Mouse (Mus musculus) 3T3-L1 (cell line): ENCODE measurements around the gene Slc4a1.
"Not testable (repeated sequence)": the region's sequence is repeated elsewhere in the genome, so short reads cannot be mapped to it uniquely, and the experiment has no call there.

Experiments used
- DNase-seq: peaks from one replicate; pipeline ENCODE4 v3.0.0-alpha.2; 2015; ENCODE audit warnings: low read depth, low spot score

The Slc4a1 gene

DNA sequence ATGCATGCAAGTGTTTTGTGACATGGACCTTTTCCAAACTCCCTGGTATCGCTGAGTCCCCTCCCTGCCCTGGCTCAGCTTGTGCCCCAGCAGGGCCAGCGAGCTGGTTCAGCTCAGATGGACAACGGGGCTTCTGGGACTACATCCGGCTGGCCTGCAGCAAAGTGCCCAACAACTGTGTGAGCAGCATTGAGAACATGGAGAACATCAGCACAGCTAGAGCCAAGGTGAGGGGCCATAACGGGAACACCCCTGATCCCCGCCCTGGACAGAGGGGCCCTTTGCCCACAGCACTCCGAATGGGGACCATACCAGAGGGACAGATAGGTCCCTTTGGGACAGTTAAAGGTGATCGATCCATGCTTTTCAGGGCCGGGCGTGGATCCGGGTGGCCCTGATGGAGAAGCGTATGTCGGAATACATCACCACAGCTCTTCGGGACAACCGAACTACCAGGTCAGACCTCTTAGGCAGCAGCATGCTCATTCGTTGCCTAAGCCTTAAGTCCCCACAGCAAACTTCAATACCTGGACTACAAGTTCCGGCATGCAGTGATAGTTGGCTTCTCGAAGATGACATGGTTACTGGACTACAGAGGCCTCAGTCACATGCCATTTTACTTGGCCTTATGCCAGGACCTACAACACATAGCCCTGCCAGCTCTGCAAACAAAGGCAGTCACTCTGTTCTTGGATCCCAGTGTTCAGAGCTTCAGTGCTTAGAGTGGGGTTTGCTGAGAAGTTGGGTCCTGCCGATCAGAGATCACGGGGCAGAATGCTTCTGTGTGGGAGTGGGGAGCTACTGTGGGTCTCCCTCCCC, 32.2 kb upstream of the Slc4a1 start:
- no peak for DNase-seq

DNA sequence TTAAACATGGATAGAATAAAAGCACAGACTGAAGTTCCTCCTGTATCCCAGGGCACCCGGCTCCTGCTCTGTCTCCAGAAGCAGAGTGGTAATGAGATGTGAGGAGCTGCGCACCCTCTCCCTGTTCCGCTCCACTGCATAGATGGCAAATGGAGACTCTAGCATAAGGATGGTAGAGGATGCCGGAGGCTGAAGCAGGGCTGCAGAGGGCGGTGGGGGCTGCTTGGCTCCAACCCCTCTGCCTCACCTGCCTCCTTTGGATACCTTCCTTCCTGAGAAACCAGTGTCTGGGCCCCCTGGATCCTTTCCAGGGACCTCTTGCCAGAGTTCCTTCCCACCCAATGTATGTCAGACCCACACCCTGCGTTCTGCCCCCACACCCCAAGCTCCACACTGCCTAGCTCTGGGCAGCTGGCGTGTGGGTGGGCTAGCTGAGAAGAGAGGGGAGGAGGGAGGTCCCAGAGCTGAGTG, 30.7 kb upstream of the Slc4a1 start:
- no peak for DNase-seq

DNA sequence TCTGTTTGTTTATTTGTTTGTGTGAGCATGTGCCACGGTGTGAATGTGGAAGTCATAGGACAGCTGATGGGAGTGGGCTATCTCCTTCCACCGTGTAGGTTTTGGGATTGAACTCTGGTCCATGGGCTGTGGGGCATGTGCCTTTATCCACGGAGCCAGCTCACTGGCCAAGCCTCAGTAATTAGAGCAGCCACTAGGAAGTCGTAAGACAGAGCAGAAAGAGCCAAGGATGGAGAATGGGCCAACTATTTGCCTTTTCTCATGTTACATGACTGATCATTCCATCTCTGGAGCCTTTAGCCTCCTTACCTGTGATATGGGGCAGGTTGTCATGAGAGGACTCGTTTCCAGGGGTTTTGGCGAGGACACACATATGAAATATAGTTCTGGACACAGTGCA, 30.3 kb upstream of the Slc4a1 start:
- DNase-seq, result no peak

DNA sequence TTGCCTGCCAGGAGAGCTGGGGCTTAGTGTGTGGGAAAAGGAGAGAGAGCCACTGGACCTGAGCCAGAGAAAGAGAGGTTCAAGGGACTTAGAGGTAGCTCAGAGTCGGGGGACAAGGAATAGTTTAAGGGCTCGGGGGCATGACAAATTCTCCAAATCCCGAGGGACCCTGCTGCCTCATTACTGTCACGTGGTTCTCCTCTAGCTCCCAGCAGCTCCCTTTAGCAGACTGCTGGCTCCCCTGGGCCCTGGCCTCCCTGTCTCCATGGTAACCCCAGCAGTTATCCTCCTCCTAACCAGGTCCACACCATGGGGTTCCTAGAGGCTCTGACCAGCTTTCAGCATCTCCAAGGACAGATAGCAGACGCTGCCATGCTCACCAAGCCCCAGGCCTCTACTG, 29.2 kb upstream of the Slc4a1 start:
- no peak for DNase-seq

DNA sequence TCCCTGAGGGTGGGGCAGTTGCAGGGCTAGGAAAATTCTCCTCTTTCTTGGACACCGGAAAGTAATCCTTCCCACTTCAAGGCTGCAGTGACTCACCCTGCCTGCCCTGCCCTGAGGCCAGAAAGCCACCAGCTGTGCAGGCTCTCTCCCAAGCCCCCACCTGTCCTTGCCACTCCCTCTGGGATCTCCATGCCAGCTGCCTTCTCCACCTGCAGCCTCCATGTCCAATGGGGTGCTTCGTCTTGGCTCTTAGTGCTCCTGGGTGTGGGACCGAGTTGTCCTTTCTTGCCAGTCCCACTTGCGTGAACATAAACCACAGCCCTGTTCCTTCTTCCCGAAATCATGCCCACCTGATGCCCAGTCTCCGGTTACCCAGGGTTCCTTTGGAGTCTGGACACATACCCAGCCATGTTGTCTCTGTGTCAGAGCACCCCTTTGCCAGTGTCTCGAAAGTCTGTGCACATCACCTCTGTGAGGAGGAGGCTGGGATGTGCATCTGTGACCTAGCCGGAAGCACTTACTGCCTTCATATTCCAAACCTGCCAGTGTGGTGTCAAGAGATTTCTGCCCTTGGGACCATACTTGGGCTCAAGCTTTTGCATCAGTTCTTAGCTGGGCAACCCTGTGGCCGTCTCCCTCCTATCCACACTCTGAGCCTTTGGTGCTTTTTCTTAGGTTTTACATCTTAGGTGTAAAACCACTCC, 28.6 kb upstream of the Slc4a1 start:
- DNase-seq, result peak; percentile 79

DNA sequence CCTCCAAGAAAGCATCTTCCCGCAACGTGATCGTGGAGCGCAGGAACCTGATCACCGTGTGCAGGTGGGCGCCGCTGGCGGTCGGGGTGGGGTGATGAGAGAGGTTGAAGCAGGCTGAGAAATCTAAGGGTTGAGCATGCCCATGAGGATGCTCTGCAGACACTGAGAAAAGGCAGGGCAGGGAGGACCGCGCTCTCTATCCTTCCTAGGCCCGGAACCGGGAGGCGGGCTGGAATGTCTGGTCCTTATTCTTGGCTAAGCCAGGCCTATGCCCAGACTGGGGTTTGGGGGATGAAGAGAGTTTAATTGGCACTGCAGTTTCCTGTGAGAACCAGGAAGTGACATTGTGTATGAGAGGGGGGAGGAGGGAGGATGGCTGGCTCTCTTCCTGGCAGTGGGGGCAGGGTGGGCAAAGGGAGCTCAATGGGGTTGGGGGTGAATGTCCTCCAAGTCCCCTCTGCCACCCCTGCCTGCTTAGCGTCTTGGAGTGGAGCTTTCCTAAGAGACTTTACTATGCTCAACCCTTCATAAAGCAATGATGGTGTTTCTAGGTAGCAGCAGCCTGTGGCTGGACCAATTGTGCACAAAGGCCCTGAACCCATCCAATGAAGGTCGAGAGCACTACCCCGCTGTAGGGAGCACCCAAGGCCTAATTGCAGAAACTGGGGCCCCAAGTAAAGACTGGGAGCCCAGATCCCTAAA, 27.9 kb upstream of the Slc4a1 start:
- DNase-seq, result no peak

DNA sequence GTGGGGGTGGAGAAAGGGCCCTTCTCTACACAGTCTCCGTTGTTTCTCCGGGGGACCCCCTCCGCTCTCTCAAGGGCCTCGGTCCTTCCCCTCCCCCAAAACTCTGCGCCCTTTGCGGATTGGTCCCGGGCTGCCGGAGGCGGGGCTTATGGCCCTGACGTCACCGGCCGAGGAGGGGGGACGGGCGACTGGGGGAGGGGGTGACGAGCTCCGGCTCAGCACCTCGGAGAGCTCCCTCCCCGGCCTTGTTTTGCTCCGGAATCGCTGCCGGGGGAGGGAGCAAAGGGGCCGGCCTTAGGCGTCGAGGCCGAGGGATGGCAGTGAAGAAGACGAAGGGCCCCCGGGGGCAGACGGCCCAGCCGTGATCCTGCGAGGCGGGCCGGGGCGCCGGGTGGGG, 27.2 kb upstream of the Slc4a1 start, which contains the start of gene Rundc3a:
Rundc3a (plus strand) TSS at position 166 of the 397 bp plus-strand sequence.
- no peak for DNase-seq

DNA sequence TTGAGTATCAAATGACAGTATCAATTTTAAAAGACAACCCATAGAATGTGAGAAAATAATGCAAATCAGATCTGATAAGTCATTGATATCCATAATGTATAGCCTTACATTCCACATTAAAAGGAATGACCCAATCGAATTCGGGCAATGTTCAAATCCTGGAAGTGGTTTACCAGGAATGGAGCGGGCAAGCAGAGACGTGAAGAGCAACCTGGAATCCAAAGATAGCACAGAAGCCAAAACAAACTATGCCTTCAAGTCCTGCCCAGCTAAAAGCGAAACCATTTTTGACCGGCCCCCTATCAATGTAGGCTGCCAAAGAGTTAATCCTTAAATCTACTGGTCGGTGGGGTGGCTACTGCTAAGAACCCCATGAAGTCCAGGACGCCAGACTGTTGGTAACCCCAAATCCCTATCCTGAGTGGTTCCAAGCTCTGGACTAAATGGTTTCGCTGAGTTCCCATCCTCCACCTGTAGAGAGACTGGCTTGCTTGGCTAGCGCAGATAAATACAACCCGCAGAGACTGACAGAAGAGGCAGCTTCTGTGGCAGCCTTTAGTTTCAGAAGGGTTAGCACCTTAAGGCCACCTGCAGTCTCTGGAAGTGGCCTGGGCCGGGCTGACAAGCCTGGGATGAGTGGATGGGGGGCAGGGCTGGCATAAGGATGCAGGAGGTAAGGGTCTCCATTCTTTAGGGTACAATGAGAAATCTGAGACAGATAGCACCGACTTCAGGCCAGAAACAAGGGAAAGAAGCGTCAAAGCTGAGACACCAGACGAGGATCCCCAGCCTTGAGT, 26.6 kb upstream of the Slc4a1 start:
- no peak for DNase-seq

DNA sequence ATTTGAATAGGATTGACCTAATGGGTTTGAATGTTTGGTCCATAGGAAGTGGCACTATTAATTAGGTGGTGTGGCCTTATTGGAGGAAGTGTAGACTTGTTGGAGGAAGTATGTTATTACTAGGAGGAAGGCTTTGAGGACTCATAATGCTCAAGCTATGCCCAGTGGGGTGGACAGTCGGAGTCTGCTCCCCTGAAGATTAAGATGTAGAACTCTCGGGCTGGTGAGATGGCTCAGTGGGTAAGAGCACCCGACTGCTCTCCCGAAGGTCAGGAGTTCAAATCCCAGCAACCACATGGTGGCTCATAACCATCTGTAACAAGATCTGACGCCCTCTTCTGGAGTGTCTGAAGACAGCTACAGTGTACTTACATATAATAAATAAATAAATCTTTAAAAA, 23.4 kb upstream of the Slc4a1 start:
- DNase-seq, result not testable (repeated sequence)

DNA sequence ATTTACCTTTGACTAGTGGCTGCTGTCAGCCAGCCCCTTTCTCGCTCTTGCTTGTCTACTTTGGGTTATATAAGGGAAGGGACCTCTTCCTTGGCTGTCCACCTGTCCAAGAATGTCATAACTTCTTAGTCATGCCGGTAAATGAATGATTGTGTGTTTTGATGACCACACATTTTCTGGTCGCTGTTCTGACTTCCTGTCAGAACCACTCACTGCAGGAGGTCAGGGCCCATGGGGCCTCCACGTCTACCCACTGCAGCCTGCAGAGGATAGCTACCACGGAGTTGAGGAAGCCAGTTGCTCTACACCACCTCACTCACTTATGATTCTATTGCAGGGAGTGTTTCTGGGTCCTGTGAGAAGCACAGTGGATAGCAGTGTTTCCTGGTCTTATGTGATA, 20.1 kb upstream of the Slc4a1 start:
- no peak for DNase-seq

DNA sequence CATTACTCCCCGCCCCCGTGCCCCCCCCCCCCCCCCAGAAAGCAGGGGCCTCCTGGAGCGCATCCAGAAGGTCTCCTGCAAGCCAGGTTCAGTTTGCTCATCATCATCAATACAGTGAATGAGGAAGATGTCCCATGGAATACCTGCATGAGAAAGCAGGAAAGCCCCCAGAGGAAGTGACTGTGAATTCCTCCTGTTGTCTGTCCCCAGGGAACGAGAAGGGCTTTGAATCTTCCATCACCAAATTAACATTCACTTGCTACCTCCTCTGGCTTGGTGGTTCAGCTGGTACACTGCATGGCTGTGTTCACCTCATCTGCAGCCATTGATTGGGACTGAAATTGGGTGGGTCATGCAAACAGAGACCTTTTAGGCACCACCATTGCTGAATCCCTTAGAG, 19.1 kb upstream of the Slc4a1 start:
- DNase-seq, result no peak

DNA sequence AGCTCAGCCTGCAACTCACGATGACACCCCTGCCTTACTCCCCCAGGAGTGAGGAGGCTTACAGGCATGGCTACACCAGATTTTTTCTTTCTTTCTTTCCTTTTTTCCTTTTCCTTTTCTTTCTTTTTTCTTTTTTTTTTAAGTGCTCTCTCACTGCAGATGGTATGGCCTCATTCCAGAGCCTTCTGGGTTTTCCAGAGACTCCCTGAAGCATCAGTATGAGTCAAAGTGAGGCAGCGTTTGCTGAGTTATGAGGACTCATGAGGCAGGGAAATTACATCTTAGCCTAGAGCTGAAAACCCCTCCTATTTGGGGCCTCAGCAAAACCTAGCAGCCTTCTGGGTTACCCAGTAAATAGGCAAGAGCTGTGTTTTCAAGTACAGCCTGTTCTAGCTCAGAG, 18.4 kb upstream of the Slc4a1 start:
- DNase-seq, result peak; percentile 95

DNA sequence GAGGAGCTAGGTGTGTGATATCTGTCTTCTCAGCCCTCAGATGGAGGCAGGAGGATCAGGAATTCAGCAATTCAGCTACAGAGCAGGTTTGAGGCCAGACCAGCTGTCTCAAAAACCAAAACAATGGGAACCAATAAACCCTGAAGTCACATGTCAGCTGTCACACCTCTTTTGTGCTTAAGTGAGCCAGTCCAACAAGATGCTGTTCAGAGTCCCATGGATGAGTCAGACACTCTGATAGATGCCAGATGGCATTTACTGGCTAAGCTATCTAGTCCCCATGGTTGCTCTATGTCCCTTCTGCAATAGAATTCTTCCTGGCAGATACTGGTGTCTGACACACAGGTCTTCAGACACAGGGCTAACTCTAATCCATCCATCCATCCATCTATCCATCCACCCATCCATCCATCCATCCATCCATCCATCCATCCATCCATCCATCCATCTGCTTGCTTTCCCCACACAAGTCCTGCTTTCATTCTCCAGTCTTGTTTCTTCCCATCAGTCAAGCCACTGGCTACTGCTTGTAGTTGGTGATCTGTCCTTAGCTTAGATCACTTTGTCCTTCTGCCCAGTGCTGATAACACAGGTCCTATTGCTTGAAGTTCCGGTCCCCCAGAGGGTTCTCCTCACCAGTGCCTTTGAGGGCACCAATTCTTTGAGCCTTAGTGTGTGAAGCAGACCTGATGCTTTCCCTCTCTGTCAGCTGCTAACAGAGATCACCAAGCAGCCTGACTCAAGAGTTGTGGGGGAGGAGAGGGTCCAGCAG, 17.5 kb upstream of the Slc4a1 start:
- DNase-seq, result peak; percentile 82

DNA sequence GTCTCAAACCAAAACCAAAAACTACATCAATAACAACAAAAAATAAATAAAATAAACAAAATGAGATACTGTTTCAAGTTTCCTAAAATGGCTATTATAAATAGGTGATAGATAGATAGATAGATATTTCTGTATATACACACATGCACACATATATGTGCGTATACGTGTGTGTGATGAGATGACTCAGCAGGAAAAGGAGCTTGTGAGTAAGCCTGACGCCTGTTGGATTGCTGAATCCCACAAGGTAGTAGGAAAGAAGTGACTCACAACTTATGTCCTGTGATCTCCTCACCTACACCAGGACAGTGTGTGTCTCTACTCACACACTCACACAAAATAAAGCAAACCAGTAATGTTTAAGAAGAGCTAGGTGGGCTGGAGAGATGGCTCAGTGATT, 16.8 kb upstream of the Slc4a1 start:
- peak; percentile 41 for DNase-seq

DNA sequence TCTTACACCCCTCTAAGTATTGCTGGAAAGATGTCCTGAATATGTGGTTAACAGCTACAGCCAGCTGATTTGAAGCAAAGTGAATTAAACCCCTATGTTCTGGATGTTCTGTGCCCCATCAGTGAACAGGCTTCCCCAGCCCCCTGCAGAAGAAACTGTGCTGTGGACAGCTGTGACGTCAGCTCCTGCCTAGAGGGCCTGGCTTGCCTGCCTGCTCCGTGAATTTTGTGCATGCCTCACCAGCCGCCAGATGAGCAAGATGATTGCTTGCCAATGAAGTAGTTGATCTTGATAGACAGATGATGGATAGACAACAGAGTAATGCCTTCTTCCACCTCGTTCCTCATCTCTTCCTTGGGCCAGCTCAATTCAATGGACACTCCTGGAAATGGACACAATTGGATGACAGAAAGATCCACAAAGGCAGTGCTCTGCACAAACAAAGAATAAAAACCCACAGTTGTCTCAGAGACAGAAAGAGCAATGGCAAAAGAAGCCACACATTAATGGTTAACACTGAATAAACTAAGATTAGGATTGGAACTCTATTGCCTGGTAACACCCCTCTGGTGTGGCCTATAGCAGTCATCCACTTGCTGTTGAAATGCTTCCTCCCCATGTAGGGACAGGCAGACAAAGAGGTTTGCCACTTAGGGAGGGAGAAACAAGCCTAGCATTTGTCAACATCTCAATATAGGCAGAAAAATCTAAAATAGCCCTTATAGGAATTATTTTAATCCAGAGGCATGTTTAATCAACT, 15.5 kb upstream of the Slc4a1 start:
- no peak for DNase-seq

DNA sequence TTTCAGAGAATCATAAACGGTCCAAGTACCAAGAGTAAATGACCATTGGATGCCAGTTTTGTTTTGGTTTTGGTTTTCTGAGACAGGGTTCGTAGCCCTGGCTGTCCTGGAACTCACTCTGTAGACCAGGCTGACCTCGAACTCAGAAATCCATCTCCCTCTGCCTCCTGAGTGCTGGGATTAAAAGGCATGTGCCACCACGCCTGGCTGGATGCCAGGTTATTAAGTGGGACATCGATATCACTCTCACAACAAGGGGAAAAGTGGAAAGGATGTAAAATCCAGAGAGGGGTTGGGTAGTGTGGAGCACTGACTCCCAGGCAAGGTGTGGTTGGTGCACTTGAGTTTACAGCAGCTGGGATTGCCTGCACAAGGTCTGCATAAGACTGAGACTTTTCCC, 14.1 kb upstream of the Slc4a1 start:
- DNase-seq, result no peak

DNA sequence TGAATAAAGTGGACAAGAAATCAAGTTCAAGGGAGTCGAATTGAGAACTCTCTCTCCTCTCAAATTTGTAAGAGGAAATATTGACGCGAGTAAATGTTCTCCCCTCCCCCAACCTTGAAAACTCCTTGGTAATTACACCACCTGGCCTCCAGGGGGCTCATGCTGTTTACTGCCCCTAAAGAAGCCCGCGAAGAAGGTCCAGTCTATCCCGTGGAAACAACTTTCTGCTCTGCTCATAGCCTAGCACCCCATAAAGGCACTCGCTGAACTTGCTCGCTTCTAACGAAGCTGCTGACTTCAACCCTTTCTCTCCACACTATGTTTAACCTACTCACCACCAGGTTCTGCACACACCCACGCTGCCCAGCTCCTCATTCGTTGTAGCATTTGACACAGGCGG, 11.2 kb upstream of the Slc4a1 start:
- no peak for DNase-seq

DNA sequence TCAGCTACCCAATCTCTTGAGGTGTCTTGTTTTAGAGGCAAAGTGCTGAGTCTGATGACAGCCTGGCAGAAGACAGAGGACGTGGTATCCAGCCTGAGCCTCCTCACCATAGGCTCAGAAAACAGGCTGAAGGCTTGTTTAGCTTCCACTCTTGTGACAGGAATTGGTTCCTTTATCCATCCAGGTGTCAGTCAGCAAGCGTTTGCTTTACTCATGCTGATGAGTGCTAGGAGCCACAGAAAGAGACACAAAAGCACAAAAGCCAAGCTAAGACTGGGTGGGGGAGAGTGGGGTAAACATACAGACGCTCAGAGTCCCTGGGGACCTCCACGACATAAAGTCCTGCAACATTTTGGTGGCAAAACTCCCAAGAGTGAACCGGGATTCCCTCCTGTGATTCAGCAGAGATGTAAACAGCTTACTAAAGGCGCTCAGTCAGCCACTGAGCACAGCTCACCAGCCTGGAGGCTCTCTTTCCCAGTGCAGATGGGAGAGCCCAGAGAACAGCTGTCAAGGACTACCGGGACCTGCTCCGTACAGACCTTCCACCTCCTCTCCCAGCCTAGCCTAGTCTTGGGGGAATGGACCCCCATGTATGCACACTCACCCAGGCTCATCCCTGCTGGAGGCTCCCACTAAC, 10.3 kb upstream of the Slc4a1 start:
- DNase-seq, result no peak
